Mouse (Mus musculus) naive thymus-derived CD4-positive, alpha-beta T cell, adult 2 months (primary cell): Measurements from ENCODE around the gene Tbl1xr1.

ENCODE experiments used
- DNase-seq: peaks from one replicate; pipeline ENCODE4 v3.0.0-alpha.2; 2011; ENCODE audit warnings: low read depth

Tbl1xr1 gene

DNA sequence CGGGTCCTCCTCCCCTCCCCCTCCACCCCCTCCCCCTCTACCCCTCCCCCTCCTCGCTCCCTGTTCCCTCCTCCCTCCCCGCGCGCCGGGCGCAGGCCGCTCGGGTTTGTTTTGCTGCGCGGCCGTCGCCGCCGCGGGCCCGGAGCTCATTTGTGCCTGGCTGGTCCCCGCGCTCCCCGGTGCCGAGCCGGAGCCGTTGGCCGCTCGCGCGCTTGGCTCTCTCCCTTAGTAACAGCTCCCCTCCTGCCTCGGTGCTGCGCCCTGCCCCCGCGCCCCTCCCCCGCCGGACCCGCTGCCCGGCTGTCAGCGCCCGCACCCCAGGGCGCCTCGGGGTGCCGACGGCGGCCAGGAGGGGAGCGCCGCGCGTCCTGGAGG lies at the start of gene Tbl1xr1:
Gene Tbl1xr1 (plus strand): TSS at position 92 of the 375 bp plus-strand sequence.
- DNase-seq, result peak; percentile 94

DNA sequence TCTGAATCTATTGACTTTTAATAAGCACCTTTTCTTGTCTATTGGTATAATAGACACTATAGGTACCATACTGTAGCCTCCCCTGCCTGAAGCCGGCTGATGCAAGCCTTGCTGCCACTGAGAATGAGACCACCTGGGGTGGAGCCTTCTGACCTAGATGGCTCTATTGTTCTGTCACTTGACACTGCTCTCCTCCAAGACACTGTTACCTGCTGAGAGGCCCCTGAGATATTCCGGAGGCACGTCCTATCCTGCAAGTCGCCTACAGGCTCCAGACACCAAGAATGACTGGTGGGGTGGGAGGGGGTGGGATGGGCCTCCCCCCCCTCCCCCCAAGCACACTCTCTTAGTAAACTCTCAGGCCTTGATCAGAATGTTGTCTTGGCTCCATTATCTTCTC lies 38.4 kb upstream of the Tbl1xr1 start:
- no peak for DNase-seq

DNA sequence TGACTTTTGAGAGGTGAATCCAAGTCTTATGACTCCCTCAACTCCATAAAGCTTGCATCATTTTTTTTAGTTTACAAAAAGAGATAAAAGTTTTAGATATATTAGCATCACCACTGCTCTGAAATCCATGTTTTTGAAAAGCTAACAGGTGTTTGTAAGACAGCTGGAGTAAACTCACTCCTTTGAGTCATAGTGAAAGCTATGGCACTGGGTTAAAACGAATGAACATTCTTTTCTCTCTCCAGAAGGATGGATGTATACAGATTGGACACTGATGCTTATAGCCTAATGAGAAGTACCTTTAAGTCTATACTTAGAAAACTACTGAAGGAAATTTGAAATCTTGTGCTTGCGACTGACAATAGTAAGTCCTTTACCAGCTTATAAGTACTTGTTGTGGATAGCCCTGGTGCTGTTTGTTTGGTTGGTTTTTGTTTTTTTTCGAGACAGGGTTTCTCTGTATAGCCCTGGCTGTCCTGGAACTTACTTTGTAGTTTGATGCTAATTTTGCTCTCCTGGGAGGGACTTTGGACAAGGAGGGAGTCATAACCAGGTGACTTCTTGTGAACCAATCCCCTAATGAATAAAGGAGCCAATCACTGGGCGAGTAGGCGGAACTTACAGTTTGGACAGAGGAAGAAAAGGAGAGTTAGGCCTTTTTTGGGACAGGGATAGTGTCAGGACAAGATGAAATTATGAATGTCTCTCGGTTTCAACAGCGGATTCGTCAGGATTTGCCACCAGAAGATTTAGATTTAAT lies 37.2 kb upstream of the Tbl1xr1 start:
- DNase-seq, result no peak

DNA sequence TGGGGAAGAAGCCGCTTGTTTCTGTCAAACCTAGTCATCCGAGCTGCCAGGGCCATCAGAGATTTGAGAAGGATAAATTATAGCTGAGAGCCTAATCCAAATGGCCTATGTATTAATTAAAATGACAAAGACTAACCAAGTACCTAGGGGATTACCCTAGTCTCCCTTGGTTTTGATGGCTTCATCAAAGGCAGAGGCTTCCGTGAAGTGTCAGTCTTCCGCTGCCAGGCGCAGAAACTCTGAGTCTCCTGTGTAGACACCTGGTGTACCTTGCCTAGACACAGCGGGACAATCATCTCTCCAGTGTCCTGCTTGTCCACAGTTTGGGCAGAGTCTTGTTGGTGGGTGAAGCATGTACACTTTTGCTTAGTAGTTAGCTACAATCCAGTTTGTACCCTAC lies 35.8 kb upstream of the Tbl1xr1 start:
- DNase-seq, result peak; percentile 66

DNA sequence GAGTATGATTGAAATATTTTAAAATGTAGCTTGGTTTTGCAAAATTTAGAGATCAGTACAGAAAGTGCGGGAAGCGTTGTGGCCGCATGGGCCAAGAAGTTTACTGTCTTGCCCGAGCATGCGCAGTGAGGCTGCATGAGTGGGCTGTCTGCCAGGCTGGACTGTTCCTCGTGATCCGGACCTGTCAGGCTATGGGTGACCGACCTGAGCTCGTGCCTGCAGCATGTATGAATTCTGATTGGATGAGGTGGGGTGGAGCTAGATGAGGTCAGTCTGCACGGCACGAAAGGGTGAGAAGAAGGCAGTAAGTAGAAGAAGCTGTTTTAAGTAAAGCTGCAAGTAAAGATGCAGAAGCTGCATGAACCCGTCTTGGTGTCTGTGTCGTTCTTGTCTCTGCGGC lies 29.2 kb upstream of the Tbl1xr1 start:
- no peak for DNase-seq

DNA sequence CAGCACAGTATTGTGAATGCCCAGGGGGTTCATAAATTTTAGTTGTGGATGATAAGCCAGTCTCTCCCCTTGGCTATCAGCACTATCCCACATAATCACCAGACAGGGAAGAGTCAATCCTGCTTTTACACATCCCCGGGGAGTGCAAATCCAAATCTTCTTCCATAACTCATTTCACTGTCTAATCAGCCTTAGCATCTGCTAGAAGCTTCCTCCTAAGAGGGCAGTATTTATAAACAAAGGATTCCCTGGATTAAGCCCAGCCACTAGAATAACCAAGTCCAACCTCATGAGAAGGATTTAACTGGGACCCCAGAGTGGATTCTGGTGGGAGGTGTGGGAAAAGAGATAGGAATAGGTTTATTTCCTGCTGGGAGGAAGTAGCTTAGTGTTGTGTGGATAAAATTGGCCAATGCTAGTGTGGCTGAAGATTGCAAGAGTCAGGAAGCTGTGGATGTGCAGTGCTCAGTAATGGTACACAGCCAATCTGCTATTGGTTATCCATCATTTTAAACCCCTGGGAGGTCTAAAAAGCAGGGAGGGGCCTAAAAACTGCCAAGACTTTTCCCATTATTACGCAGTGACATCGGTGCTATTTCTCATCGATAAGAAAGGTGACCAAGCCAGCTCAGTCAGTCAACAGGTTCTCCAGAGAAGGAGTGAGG lies 19.7 kb upstream of the Tbl1xr1 start:
- DNase-seq, result no peak

DNA sequence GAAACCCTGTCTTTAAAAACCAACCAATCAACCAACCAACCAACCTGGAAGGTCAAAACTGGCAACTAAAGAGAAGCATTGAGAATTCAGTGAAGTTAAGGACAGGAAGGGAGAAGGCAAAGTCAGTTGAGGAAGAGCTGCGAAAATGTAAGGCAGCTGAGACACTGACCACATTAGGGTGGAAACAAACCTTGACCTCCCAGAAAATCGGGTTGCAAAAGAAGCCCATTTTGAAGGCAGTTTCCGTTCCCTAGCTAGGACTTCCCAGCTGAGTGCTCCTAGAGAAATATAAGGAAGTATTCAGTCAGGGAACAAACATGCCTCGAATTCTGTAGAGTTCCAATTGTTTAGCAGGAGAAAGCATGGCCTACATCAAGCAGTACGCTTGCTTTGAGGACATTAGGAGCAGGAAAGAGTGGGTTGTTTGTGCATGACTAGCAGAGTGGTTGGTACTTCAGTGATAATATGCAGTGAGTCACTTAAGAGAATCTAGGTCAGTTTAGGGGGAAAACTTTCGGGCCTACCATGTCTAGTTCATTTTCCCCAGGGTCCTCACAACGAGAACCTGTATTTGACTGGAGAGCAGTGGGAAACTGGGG lies 18.1 kb upstream of the Tbl1xr1 start:
- no peak for DNase-seq

DNA sequence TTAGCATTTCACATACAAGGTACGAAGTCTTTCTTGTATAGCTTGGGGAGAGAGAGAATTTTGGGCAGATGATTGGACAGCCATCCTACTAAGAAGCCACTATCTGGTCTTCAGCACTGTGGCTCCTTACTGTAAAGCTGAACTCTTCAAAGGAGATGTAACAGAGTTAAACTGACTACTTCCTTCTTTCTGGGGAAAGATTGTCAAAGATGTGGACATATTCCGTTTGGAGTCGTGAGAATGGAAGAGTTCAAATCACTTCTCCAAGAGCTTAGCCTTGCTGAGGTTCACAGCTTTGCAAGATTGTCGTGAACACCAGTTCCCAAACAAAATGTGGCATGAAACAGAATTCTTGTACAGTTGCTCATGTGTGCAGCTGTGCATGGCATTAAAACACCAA lies 15.3 kb upstream of the Tbl1xr1 start:
- DNase-seq, result no peak

DNA sequence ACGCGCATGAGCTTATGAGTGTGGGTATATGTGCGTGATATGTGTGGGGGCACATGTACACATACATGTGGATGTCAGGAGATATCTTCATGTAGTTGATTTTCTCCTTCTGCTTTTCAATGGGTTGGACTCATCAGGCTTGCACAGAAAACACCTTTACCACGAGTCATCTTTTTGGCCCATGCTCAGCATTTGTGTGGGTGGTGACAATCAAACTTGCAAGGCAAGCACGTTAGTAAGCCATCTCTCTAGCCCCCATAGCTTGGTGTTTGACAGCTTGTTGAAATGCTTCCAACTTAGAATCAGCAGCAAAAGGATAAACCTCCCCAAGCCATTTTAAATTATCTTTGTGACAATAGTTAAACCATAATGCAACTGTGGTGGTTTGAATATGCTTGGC lies 7.8 kb upstream of the Tbl1xr1 start:
- no peak for DNase-seq

DNA sequence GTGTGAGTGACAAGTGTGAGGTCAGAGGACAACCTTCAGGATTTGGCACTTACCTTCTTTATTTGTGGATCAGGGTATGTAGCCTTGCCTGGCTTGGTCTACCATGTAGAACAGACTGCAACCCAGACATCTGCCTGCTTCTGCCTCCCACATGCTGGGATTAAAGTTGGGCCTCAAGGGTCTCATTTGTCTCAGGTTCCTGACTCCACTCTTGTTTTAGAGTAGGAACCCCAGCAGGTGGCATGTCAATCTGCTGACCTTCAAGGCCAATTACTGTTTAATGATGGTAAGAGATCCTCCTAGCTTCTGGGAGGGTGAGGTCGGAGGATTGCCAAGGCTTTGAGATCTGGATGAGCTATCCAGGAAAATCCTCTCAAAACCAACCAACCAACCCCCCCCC lies 2.5 kb upstream of the Tbl1xr1 start:
- DNase-seq, result no peak

DNA sequence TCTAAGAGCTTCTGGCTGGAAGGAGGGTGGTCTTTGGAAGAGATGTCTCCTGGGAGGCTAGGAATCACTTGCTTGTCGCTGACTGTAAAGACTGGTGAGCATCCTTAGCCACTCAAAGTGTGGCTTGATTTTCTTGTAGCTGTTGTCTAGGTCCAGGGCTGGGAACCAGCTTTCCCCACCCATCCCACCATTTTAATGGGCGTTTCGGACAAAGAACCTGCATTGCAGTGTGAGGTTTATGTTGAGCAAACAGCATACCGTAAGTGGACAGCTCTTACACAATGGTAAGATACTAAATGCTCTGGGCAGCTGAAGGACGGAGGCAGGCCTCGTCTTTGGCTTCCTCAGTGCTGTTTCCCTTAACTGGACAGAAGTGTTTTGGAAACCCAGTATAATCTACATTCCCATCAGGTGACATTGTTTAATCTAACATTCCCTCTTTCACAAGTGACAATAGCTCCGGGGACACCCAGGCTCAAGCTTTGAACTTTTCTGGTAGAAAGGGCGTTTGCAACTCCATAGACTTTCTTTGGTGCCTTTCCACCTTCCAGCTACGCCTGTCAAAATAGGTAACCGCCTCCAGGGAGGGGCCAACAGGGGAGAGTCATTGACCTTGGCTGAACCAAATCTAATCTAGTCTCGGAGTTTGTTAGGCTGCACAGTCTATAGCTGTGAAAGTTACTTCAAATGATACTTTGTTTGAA lies 1.7 kb upstream of the Tbl1xr1 start:
- DNase-seq, result peak; percentile 56

DNA sequence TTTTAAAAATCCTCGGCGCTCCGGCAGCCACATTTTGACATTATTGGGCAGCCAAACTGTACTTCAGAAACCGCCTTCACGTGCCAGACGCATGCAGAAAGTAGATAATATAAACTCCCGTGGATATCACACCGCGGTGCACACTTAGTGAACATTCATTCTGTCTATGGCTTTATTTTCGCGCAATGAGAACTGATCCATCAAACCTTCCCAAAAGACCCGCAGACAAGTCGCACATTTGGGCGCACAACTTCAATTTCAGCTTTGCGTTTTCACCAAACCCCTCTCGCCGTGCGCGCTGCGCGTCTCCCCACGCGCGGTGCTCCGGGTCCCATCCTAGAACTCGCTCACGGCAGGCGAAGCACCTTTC lies 950 bp upstream of the Tbl1xr1 start:
- DNase-seq, result no peak

DNA sequence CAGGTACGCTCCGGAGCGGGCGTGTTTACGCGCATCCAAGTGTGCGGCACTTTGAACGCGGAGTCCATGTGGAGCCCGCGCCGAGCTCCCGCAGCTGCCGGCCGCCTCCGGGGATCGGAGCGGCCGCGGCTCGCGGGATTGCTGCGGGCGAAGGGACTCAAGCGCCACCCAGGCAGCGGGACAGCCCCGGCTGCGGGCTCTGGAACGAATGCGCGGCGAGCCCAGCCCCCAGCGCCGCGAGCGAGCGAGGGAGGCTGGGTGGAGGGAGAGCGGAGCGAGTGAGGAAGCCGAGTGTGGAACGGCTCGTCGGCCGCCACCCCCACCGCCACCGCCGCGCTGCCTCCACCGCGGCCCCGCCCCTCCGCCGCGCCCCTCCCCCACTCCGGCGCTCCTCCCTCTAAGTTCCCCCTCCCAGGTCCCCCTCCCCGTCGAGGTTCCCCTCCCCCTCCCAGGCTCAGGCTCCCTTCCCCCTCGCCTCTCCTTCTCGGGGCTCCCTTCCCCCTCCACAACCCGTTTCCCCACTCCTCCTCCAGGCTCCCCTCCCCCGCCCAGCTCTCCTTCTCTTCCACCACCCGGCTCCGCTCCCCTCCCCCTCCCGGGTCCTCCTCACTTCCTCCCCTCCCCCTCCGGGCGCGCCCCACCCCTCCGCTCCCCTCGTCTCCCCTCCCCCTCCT lies 428 bp upstream of the Tbl1xr1 start:
- DNase-seq, result peak; percentile 95

DNA sequence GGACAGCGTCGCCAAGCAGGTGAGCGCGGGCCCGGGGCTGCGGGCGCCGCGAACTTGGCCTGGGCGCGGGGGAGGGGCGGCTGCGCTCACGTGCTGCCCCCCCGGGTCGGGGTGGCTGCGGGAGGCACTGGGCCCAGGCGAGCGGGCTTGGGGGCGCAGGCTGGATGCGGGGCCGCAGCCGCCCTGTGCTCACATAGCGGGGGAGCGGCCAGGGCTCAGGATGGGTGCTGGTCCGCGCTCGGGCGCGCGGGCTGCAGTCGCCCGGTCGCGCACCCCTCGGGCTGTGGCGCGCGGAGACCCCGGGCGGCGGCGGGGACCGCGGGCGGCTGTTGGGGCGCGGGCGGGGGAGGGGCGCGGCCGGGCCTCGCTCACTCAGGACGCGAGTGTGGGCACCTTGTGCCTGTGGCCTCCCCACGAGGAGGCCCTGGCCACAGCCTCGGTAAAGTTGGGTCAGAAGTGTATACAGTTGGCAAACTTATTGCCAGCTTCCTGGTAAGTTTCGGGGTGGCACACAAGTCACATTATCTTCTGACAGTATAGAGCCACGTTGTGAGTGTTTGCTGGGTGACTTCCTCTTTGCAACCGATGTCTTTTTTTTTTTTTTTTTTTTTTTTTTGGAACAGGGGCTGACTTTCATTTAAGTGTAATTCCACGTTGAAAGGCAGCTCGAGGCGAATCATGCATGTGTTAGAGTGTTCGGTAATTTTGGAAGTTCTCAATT lies 644 bp downstream of the Tbl1xr1 start:
- DNase-seq, result peak; percentile 79

DNA sequence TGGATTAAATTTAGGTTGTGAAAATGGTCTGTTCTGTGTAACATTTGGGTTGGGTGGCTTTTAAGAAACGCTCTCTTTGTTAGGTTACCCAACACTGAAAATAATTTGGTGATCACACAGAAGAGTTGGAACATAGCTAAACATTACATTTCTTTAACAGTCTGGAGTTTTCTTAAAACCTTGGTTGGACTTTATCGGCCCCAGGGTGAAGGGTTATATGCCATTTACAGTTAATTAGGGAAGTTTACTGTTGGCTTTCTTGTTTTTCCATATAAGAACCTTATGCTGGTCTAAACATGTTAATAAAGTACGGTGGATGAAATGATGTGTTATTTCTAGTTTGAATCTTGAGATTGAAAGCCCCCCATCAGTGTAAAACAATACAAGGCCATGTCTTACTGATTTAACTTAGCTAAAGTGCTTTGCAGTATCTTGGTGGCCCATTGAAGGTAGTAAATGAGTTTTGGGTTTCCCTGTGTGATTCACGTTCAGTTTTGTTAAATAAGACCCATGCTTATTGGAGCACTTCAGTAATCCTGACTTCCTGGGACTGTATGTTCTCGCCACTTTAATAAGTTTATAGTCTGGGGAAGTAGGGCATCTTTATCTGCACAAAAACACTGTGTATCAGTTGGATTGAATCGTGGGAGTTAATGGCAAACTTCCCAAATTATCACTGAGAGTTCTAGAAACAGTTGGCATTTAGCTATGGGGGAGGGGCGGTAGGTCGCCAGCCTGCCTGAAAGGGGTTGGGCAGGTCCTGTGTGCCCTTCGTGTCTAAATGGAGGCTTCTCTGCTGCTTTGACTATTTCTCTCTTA lies 1.4 kb downstream of the Tbl1xr1 start:
- DNase-seq, result no peak

DNA sequence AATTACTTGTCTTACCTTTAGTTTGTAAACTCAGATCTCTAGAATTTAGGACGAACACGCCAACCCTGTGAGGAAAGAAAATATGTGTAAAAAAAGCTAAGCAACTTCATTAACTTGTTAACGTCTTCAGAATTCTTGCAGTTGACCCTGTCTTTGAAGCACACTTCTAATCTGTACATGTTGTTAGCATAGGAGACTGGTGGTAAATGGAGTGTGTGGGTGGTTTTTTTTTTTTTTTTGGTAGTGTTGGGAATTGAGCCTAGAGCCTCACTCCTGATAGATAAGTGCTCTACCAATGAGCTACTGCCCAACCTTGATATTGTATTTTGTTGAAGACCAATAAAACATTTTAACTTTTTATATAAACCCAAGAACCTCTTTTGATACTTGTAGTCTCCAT lies 2.1 kb downstream of the Tbl1xr1 start:
- no peak for DNase-seq

DNA sequence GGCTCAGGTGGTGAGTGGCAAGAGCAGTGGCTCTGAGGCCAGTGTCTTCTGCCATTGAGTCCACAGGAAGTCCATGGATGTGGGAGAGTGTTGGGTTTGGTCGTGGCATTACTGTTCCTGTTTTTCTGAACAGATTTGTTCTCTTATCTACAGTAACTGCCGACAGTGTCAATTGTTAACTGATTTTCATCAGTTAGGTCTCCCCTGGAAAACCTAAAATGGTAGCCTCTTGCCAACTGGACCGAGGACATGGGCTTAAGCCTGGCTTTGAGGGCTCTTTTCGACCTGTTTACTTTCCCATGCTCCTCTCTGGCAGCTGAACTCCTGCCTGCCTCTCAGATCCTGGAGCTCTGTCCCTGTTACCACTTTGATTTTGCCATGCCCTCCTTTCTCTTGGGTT lies 5.4 kb downstream of the Tbl1xr1 start:
- no peak for DNase-seq

DNA sequence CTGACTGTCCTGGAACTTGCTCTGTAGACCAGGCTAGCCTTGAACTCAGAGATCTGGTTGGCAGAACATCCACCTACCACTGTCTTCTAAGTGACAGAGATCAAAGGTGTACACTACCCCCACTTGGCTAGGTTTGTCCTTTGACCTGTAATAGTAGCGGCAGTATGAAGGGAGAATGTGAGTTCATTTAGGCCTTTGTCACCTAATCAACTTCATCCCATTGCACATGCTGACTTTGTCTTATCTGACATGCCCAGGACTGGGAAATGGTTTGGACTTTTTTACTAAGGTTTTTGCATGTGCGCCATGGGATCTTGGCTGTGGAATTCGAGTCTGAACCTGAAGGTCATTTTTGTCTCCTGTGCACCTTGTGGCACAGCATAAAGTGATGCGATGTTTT lies 6.4 kb downstream of the Tbl1xr1 start:
- no peak for DNase-seq

DNA sequence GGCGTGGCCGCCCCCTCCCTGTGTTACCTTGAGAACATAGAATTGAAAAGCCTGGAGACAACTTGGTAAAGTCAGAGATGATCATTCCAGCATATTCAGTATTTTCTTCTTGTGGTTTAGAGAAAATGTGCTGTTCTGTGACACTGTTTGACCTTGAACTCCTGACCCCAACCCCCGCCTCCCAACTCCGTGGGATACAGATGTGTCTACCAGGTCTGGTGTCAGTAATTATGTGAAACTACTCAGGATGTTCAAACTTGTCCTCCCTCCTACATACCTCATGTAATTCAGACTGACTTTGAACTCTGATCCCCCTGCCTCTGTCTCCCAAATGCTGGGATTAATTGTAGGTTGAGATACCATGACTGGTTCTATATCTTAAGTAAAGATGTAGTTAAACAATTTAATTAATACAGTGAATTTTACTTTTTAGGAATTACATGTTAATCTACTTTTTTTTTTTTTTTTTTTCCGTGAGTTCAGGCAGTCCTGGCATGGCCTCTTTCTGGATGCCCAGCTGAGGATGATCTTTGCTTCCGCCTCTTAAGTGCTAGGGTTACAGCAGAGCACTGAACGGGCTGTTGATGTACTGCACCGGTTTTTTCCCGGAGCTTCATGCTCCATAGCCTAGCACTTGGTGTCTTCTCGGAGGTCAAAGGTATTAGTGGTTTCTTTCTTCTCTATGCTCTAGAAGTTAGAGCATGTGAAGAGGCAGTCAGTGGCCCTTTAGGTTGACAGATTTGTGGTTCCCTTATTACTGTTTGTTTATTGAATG lies 8.0 kb downstream of the Tbl1xr1 start:
- no peak for DNase-seq

DNA sequence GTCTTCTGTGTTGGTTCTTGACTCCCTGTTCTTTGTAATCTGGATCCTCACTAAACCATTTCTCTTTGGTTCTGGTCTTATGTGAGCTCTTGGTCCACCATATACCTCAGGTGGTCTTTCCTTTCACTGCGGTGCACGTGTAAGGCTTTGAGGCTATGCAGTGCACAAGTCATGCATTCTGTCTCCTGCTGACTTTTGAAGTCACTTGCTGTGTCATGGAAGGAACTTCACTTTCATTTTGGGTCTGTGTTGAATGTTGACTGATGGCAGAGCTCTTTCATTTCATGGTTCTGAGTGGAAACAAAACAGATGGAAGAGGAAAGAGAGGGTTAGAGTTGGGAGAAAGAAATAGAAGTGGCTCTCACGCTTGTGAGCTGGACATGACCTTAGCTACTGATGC lies 13.4 kb downstream of the Tbl1xr1 start:
- peak; percentile 50 for DNase-seq
